Mouse (Mus musculus): ENCODE measurements around the gene Taf15.
A peak's percentile ranks its signal among the peaks of the same experiment; 100 is the strongest.

Gene Taf15

GRCm38 (mm10) chr11:83457257-83457656, 15.6 kb upstream of the Taf15 start:
- no peak for ATAC-seq (ENCODE audit: low TSS enrichment)

GRCm38 (mm10) chr11:83457912-83458601, 14.8 kb upstream of the Taf15 start:
- no peak for ATAC-seq (ENCODE audit: low TSS enrichment)

GRCm38 (mm10) chr11:83461462-83462027, 11.3 kb upstream of the Taf15 start:
- ATAC-seq (ENCODE audit: low TSS enrichment) = no peak

GRCm38 (mm10) chr11:83462711-83463244, 10.1 kb upstream of the Taf15 start, which contains the start of gene Mmp28:
Mmp28 (minus strand) TSS chr11:83463071.
- 0 out of 2 replicates have a peak, but pooled peaks have one; percentile 25 for ATAC-seq (ENCODE audit: low TSS enrichment)

- ATAC-seq (ENCODE audit: low TSS enrichment) = no peak
Observed at GRCm38 (mm10) chr11:83465976-83466375, 6.9 kb upstream of the Taf15 start.

GRCm38 (mm10) chr11:83467120-83467652, 5.7 kb upstream of the Taf15 start:
- no peak for ATAC-seq (ENCODE audit: low TSS enrichment)

- no peak; the same call in 1 of the 2 replicates for ATAC-seq (ENCODE audit: low TSS enrichment)
Observed at GRCm38 (mm10) chr11:83468765-83469164, 4.1 kb upstream of the Taf15 start.

GRCm38 (mm10) chr11:83471766-83472165, 1.1 kb upstream of the Taf15 start:
- ATAC-seq (ENCODE audit: low TSS enrichment) = no peak

GRCm38 (mm10) chr11:83473235-83474016, 540 bp downstream of the Taf15 start:
- peak; percentile 35 for ATAC-seq (ENCODE audit: low TSS enrichment)

- no peak for ATAC-seq (ENCODE audit: low TSS enrichment)
Observed at GRCm38 (mm10) chr11:83491488-83491887, 18.6 kb downstream of the Taf15 start.

GRCm38 (mm10) chr11:83495571-83495970, 22.7 kb downstream of the Taf15 start:
- no peak for ATAC-seq (ENCODE audit: low TSS enrichment)

GRCm38 (mm10) chr11:83504308-83504707, 31.4 kb downstream of the Taf15 start:
- ATAC-seq (ENCODE audit: low TSS enrichment) = no peak

GRCm38 (mm10) chr11:83509521-83509920, 36.6 kb downstream of the Taf15 start:
- ATAC-seq (ENCODE audit: low TSS enrichment) = no peak

GRCm38 (mm10) chr11:83517153-83517552, 44.3 kb downstream of the Taf15 start:
- no peak for ATAC-seq (ENCODE audit: low TSS enrichment)

- no peak for ATAC-seq (ENCODE audit: low TSS enrichment)
Observed at GRCm38 (mm10) chr11:83518371-83518770, 45.5 kb downstream of the Taf15 start.

GRCm38 (mm10) chr11:83522075-83522474, 49.2 kb downstream of the Taf15 start, which contains the start of gene Heatr9:
Heatr9 (minus strand) TSS chr11:83522175.
- no peak for ATAC-seq (ENCODE audit: low TSS enrichment)

GRCm38 (mm10) chr11:83529024-83529423, 56.1 kb downstream of the Taf15 start:
- peak; percentile 83 for ATAC-seq (ENCODE audit: low TSS enrichment)

- no peak for ATAC-seq (ENCODE audit: low TSS enrichment)
Observed at GRCm38 (mm10) chr11:83530360-83530759, 57.5 kb downstream of the Taf15 start, which contains the start of gene Ccl5. Ccl5 (minus strand) TSS chr11:83530518.

GRCm38 (mm10) chr11:83533192-83533591, 60.3 kb downstream of the Taf15 start:
- no peak for ATAC-seq (ENCODE audit: low TSS enrichment)

GRCm38 (mm10) chr11:83534143-83534542, 61.3 kb downstream of the Taf15 start:
- ATAC-seq (ENCODE audit: low TSS enrichment) = 0 out of 2 replicates have a peak, but pooled peaks have one; percentile 16

GRCm38 (mm10) chr11:83534609-83535423, 61.9 kb downstream of the Taf15 start:
- ATAC-seq (ENCODE audit: low TSS enrichment) = peak; percentile 82

Data from frontal cortex, adult (tissue).